Mouse (Mus musculus) forebrain, embryonic 14.5 days (tissue): ENCODE measurements around the gene Plxna4. TPM values are rescaled to one million over a fixed set of nuclear protein-coding genes. Genes with fewer than 3 reads are reported as not detected.

ENCODE experiments used
- ATAC-seq: fragments of 200-750 bp; cut with Nextera tagmentation; 2 replicates; pipeline ENCODE4 v1.8.0; 2017; ENCODE audit warnings: mild to moderate bottlenecking, moderate library complexity
- DNase-seq: peaks from one replicate; pipeline ENCODE4 v3.0.0-alpha.2; 2015; ENCODE audit warnings: low spot score
- H3K27ac ChIP-seq: fragments of 300-500 bp; sonication (generic); 2 replicates; pipeline ENCODE4 v1.5.1; 2014; ENCODE audit warnings: low read depth, mild to moderate bottlenecking, control low read depth, low read length, moderate library complexity
- H3K27me3 ChIP-seq: fragments of 300-500 bp; sonication (generic); replicated peaks from 2 replicates; pipeline ENCODE4 v1.6.1; 2014; ENCODE audit warnings: low read length, control low read depth, mixed read lengths; ENCODE audit not compliant: control insufficient read depth, insufficient read depth
- H3K36me3 ChIP-seq: fragments of 300-500 bp; sonication (generic); 2 replicates; pipeline ENCODE4 v1.6.1; 2014; ENCODE audit warnings: low read length, control low read depth; ENCODE audit not compliant: control insufficient read depth, insufficient read depth
- H3K4me1 ChIP-seq: fragments of 300-500 bp; sonication (generic); 2 replicates; pipeline ENCODE4 v1.6.1; 2014; ENCODE audit warnings: antibody characterized with exemption, low read length, control low read depth; ENCODE audit not compliant: control insufficient read depth, insufficient read depth
- H3K4me2 ChIP-seq: fragments of 300-500 bp; sonication (generic); 2 replicates; pipeline ENCODE4 v1.6.1; 2014; ENCODE audit warnings: mild to moderate bottlenecking, control low read depth, low read length
- H3K4me3 ChIP-seq: fragments of 300-500 bp; sonication (generic); 2 replicates; pipeline ENCODE4 v1.5.1; 2014; ENCODE audit warnings: low read depth, low read length, control low read depth
- H3K9ac ChIP-seq: fragments of 300-500 bp; sonication (generic); 2 replicates; pipeline ENCODE4 v1.6.1; 2014; ENCODE audit warnings: mild to moderate bottlenecking, low read length, control low read depth, moderate library complexity
- H3K9me3 ChIP-seq: fragments of 300-500 bp; sonication (generic); replicated peaks from 2 replicates; pipeline ENCODE4 v1.6.1; 2016; ENCODE audit warnings: low read length, control low read depth, mixed read lengths; ENCODE audit not compliant: control insufficient read depth
- WGBS: fragments of 180-500 bp; shearing (Covaris S2); extraction: QIAGEN DNeasy Blood & Tissue Kit; methylation state at CpG from one replicate; pipeline ENCODE4 v1.1.7; 2014; 5-methylcytosine and 5-hydroxymethylcytosine counted together
- polyA plus RNA-seq: library from polyadenylated mRNA; unstranded; fragments of >200 nt; fragmentation: Nextera tagmentation; extraction: Ambion mirVana; gene quantifications from 2 replicates; pipeline ENCODE4 v1.2.1, GENCODE M21; 2014

Gene Plxna4
- polyA plus RNA-seq, 1 experiment from 2014 or later = 19.9 TPM

GRCm38 (mm10) chr6:32456641-32457040 is 131.4 kb downstream of the Plxna4 start:
- H3K4me2 ChIP-seq = no peak overlapping the region
- no peaks in the 10 kb centered on the region for H3K27me3 ChIP-seq
- H3K4me1 ChIP-seq = no peaks in the 10 kb centered on the region
- ATAC-seq (no peak), DNase-seq (peak; percentile 36)
- no peak overlapping the region for H3K4me3 ChIP-seq
- no peak overlapping the region for H3K27ac ChIP-seq
- H3K9ac ChIP-seq = no peak overlapping the region
- no peaks in the 10 kb centered on the region for H3K36me3 ChIP-seq
- no peaks in the 10 kb centered on the region for H3K9me3 ChIP-seq
- 77% methylated on average over 3 of the region's 3 CpGs for WGBS

- Histone ChIP-seq H3K27ac (no peak overlapping the region), H3K4me3 (no peak overlapping the region), H3K36me3 (no peaks in the 10 kb centered on the region), H3K4me1 (no peaks in the 10 kb centered on the region; the same call in 1 of the 2 replicates), H3K9ac (no peak overlapping the region), H3K9me3 (no peaks in the 10 kb centered on the region), H3K4me2 (no peak overlapping the region), H3K27me3 (no peaks in the 10 kb centered on the region)
- no peak for ATAC-seq
- DNase-seq = no peak
Observed at GRCm38 (mm10) chr6:32451851-32452250, 136.1 kb downstream of the Plxna4 start.

GRCm38 (mm10) chr6:32449237-32449963 is 138.6 kb downstream of the Plxna4 start:
- no peaks in the 10 kb centered on the region; the same call in 1 of the 2 replicates for H3K4me1 ChIP-seq
- 88% methylated on average over 8 of the region's 8 CpGs for WGBS
- H3K4me3 ChIP-seq = no peak overlapping the region
- ATAC-seq = no peak
- no peak for DNase-seq
- H3K27ac ChIP-seq = no peak overlapping the region
- no peak overlapping the region for H3K9ac ChIP-seq
- H3K4me2 ChIP-seq = no peak overlapping the region
- H3K27me3 ChIP-seq = no peaks in the 10 kb centered on the region
- H3K9me3 ChIP-seq = no peaks in the 10 kb centered on the region
- H3K36me3 ChIP-seq = no peaks in the 10 kb centered on the region

- no peak overlapping the region for H3K4me2 ChIP-seq
- H3K4me3 ChIP-seq = no peak overlapping the region
Observed at GRCm38 (mm10) chr6:32448787-32449186, 139.2 kb downstream of the Plxna4 start.

DNA sequence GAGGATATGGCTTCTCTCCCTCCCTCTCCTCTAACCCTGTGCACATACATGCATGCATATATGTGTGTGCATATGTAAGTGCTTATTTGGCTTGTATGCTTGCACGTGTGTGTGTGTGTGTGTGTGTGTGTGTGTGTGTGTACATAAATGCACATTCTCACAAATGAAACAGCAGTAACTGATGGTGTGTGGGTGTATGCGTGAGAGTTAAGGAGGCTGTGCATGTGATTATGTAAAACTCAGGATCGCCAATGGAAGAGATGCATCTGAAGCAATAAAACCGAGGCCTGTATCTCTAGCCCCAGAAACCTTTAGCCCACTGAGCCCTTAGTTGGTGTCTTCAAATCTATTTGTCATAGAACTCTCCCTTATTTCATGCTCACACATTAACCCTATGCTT is 141.7 kb downstream of the Plxna4 start:
- 82% methylated on average over 4 of the region's 4 CpGs for WGBS
- Histone ChIP-seq H3K27me3 (no peaks in the 10 kb centered on the region), H3K36me3 (no peaks in the 10 kb centered on the region), H3K4me1 (no peaks in the 10 kb centered on the region; the same call in 1 of the 2 replicates), H3K4me2 (no peak overlapping the region), H3K9me3 (no peaks in the 10 kb centered on the region), H3K27ac (no peak overlapping the region), H3K4me3 (no peak overlapping the region), H3K9ac (no peak overlapping the region)
- DNase-seq (no peak), ATAC-seq (no peak)

More at GRCm38 (mm10) chr6:32448787-32449186, 139.2 kb downstream of the Plxna4 start:
- no peak overlapping the region for H3K27ac ChIP-seq
- ATAC-seq = no peak
- no peak for DNase-seq
- whole genome bisulfite sequencing = 92% methylated on average over 3 of the region's 3 CpGs
- H3K9me3 ChIP-seq = no peaks in the 10 kb centered on the region
- no peaks in the 10 kb centered on the region; the same call in 1 of the 2 replicates for H3K4me1 ChIP-seq
- no peaks in the 10 kb centered on the region for H3K27me3 ChIP-seq
- H3K36me3 ChIP-seq = no peaks in the 10 kb centered on the region
- H3K9ac ChIP-seq = no peak overlapping the region

DNA sequence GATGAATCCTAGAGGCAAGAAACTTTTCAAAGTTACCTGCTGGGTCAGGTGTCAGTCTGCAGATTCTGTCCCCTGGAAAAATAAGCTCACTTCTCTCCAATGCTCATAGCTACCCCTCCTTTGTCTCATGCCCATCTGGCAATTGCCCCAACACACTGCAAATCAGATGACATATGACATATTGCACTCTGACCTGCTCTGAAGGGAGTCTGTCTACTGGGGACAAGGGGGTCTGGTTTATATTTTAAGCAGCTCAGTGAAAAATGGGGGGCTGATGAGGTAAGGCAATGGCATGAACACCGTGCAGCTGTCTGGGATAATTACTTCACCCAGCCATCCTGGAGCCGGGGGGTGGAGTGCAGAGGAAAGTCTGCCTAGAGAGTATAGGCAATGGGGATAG is 142.7 kb downstream of the Plxna4 start:
- WGBS = 76% methylated on average over 2 of the region's 2 CpGs
- no peak for ATAC-seq

GRCm38 (mm10) chr6:32444393-32444792 is 143.6 kb downstream of the Plxna4 start:
- no peak for ATAC-seq
- H3K4me2 ChIP-seq = no peak overlapping the region

More for the DNA sequence above, 142.7 kb downstream of the Plxna4 start:
- Histone ChIP-seq H3K4me1 (no peaks in the 10 kb centered on the region; the same call in 1 of the 2 replicates), H3K4me3 (no peak overlapping the region), H3K27me3 (no peaks in the 10 kb centered on the region), H3K4me2 (no peak overlapping the region), H3K9ac (no peak overlapping the region), H3K27ac (no peak overlapping the region), H3K9me3 (no peaks in the 10 kb centered on the region), H3K36me3 (no peaks in the 10 kb centered on the region)
- DNase-seq = no peak

GRCm38 (mm10) chr6:32443679-32444078 is 144.3 kb downstream of the Plxna4 start:
- no peak overlapping the region for H3K4me3 ChIP-seq
- no peaks in the 10 kb centered on the region for H3K27me3 ChIP-seq
- H3K9ac ChIP-seq = no peak overlapping the region
- no peak overlapping the region for H3K27ac ChIP-seq
- no peak for ATAC-seq
- WGBS = 83% methylated on average over 1 of the region's 1 CpGs
- no peaks in the 10 kb centered on the region for H3K9me3 ChIP-seq
- H3K4me1 ChIP-seq = no peaks in the 10 kb centered on the region; the same call in 1 of the 2 replicates
- no peak overlapping the region for H3K4me2 ChIP-seq
- DNase-seq = no peak
- no peaks in the 10 kb centered on the region for H3K36me3 ChIP-seq

More at GRCm38 (mm10) chr6:32444393-32444792, 143.6 kb downstream of the Plxna4 start:
- H3K27me3 ChIP-seq = no peaks in the 10 kb centered on the region
- no peaks in the 10 kb centered on the region; the same call in 1 of the 2 replicates for H3K4me1 ChIP-seq
- H3K9me3 ChIP-seq = no peaks in the 10 kb centered on the region
- no peak overlapping the region for H3K9ac ChIP-seq
- WGBS = 71% methylated on average over 2 of the region's 2 CpGs
- no peak overlapping the region for H3K27ac ChIP-seq
- H3K36me3 ChIP-seq = no peaks in the 10 kb centered on the region
- H3K4me3 ChIP-seq = no peak overlapping the region
- peak; percentile 31 for DNase-seq

DNA sequence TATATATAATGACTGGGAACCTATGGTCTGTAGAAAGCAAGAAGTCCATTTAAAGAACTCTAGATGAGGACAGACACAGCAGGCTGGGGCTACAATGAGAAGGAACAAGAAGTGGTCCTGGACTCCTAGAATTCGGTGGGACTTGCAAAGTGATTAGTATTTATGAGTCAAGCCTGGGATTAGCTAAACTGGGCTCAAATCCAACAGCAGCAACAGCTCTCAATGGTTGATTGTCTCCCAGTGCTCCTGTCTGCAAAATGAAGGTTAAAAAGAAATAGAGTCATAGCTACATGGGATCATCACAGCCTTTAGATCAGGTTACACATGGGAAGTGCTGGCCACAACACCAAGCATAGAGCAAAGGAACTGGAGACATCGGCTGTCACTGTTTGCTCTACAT is 148.6 kb downstream of the Plxna4 start:
- no peaks in the 10 kb centered on the region for H3K36me3 ChIP-seq
- no peaks in the 10 kb centered on the region for H3K9me3 ChIP-seq
- H3K27me3 ChIP-seq = no peaks in the 10 kb centered on the region
- H3K27ac ChIP-seq = no peak overlapping the region
- H3K4me2 ChIP-seq = no peak overlapping the region
- no peak overlapping the region for H3K4me3 ChIP-seq
- DNase-seq (peak; percentile 30), ATAC-seq (no peak)
- no peak overlapping the region for H3K9ac ChIP-seq
- WGBS = 60% methylated on average over 2 of the region's 2 CpGs
- no peaks in the 10 kb centered on the region for H3K4me1 ChIP-seq
